Mouse (Mus musculus) midbrain, embryonic 12.5 days (tissue): ENCODE data around the gene Vav1. TPM values are rescaled to one million over a fixed set of nuclear protein-coding genes. Genes with fewer than 3 reads are reported as not detected.
"Not testable (repeated sequence)": the region's sequence is repeated elsewhere in the genome, so short reads cannot be mapped to it uniquely, and the experiment has no call there.

Source experiments
- ATAC-seq: fragments of 200-750 bp; cut with Nextera tagmentation; 2 replicates; pipeline ENCODE4 v1.8.0; 2017; ENCODE audit warnings: low read depth, moderate TSS enrichment, moderate library complexity; ENCODE audit not compliant: low FRiP score
- H3K27ac ChIP-seq: fragments of 300-500 bp; sonication (generic); replicated peaks from 2 replicates; pipeline ENCODE4 v1.5.1; 2016; ENCODE audit warnings: mild to moderate bottlenecking
- H3K27me3 ChIP-seq: fragments of 300-500 bp; sonication (generic); 2 replicates; pipeline ENCODE4 v1.6.1; 2016; ENCODE audit warnings: mild to moderate bottlenecking
- H3K36me3 ChIP-seq: fragments of 300-500 bp; sonication (generic); 2 replicates; pipeline ENCODE4 v1.6.1; 2016
- H3K4me1 ChIP-seq: fragments of 300-500 bp; sonication (generic); 2 replicates; pipeline ENCODE4 v1.6.1; 2016
- H3K4me2 ChIP-seq: fragments of 300-500 bp; sonication (generic); replicated peaks from 2 replicates; pipeline ENCODE4 v1.6.1; 2016; ENCODE audit warnings: mild to moderate bottlenecking, moderate library complexity
- H3K4me3 ChIP-seq: fragments of 300-500 bp; sonication (generic); 2 replicates; pipeline ENCODE4 v1.5.1; 2016; ENCODE audit warnings: mild to moderate bottlenecking
- H3K9ac ChIP-seq: fragments of 300-500 bp; sonication (generic); replicated peaks from 2 replicates; pipeline ENCODE4 v1.6.1; 2016; ENCODE audit warnings: mild to moderate bottlenecking, moderate library complexity
- H3K9me3 ChIP-seq: fragments of 300-500 bp; sonication (generic); 2 replicates; pipeline ENCODE4 v1.6.1; 2016; ENCODE audit warnings: mild to moderate bottlenecking
- WGBS: fragments of 180-500 bp; shearing (Covaris S2); methylation state at CpG from one replicate; pipeline ENCODE4 v1.1.7; 2016; 5-methylcytosine and 5-hydroxymethylcytosine counted together
- polyA plus RNA-seq: library from polyadenylated mRNA; unstranded; fragments of >200 nt; fragmentation: Nextera tagmentation; extraction: Ambion mirVana; gene quantifications from 2 replicates; pipeline ENCODE4 v1.2.1, GENCODE M21; 2016

Gene Vav1
- polyA plus RNA-seq, 1 experiment from 2014 or later: 2.1 TPM

DNA sequence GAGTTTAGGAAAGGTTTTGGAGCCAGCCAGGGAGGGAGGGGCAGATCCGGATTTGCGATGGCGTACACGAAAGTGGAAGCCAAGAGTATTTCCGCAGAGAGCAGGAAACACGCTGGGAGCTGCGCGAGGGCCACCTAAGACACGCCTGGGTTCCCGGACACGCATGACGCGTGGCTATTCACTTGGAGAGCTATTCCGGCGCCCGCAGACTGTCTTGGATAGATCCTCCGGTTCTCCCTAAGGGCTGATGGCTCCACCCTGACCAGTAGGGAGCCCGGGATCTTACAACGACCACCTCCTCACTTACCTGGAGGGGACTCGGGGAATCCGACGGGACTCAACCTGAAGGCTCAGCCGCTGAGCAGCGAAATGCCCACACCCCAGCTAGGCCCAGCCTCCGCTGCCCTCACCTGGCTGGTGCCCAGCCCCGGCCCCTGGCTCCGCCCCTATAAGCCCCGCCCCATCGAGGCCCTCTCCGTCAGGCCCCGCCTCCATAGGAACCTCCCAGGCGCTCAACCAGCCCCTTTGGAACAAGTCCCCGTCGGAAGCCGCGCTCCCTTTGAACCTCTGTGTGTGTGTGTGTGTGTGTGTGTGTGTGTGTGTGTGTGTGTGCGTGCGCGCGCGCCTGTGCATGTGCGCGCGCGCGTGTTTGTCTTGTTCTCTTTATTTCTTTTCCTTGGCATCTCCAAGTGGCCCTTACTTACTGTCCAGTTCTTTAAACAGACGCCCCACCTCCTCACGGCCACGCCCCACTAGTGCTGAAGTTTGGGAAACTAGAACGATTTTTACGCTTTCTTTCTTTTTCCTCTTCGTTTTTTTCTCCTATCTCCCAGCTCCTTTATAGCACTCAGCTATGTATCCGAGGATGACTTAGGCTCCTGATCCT lies 3.5 kb upstream of the Vav1 start:
- H3K27me3 ChIP-seq: peaks cover 60% of the 10 kb centered on the region
- under 1% methylated on average over 53 of the region's 53 CpGs for WGBS

GRCm38 (mm10) chr17:57275997-57276351 lies 2.9 kb upstream of the Vav1 start:
- Histone ChIP-seq H3K9ac (no peak overlapping the region), H3K9me3 (no peaks in the 10 kb centered on the region), H3K27me3 (peaks cover 59% of the 10 kb centered on the region), H3K36me3 (no peaks in the 10 kb centered on the region), H3K4me2 (peak overlapping the region; percentile 58), H3K4me1 (peaks cover 19% of the 10 kb centered on the region), H3K4me3 (peak overlapping the region; percentile 43), H3K27ac (no peak overlapping the region)
- peak; percentile 31 for ATAC-seq
- WGBS: 3% methylated on average over 13 of the region's 13 CpGs

More for the DNA sequence above, 3.5 kb upstream of the Vav1 start:
- peak overlapping the region; percentile 58 for H3K4me2 ChIP-seq
- no peaks in the 10 kb centered on the region for H3K9me3 ChIP-seq
- peaks cover 19% of the 10 kb centered on the region for H3K4me1 ChIP-seq
- H3K4me3 ChIP-seq: peak overlapping the region; percentile 43
- 0 out of 2 replicates have a peak overlapping the region, but pooled peaks have one; percentile 28 for H3K9ac ChIP-seq
- no peaks in the 10 kb centered on the region for H3K36me3 ChIP-seq
- no peak overlapping the region for H3K27ac ChIP-seq
- ATAC-seq: peak; percentile 79

- WGBS: under 1% methylated on average over 20 of the region's 20 CpGs
- H3K4me1 ChIP-seq: peaks cover 19% of the 10 kb centered on the region
- no peak overlapping the region for H3K27ac ChIP-seq
- H3K4me2 ChIP-seq: peak overlapping the region; percentile 58
- peak; percentile 76 for ATAC-seq
- no peaks in the 10 kb centered on the region for H3K36me3 ChIP-seq
- H3K4me3 ChIP-seq: peak overlapping the region; percentile 43
- H3K9ac ChIP-seq: peak overlapping the region; percentile 34; the same call in 1 of the 2 replicates
- H3K27me3 ChIP-seq: peaks cover 54% of the 10 kb centered on the region
- no peaks in the 10 kb centered on the region for H3K9me3 ChIP-seq
Observed at GRCm38 (mm10) chr17:57276634-57277121, 2.2 kb upstream of the Vav1 start.

- ATAC-seq, H3K27ac ChIP-seq, H3K4me2 ChIP-seq, H3K36me3 ChIP-seq, H3K4me3 ChIP-seq, H3K9me3 ChIP-seq, H3K9ac ChIP-seq: not testable (repeated sequence)
- Histone ChIP-seq H3K27me3 (peaks cover 46% of the 10 kb centered on the region), H3K4me1 (peaks cover 19% of the 10 kb centered on the region)
- WGBS: 92% methylated on average over 5 of the region's 5 CpGs
Observed at GRCm38 (mm10) chr17:57277598-57278261, 1.2 kb upstream of the Vav1 start.

DNA sequence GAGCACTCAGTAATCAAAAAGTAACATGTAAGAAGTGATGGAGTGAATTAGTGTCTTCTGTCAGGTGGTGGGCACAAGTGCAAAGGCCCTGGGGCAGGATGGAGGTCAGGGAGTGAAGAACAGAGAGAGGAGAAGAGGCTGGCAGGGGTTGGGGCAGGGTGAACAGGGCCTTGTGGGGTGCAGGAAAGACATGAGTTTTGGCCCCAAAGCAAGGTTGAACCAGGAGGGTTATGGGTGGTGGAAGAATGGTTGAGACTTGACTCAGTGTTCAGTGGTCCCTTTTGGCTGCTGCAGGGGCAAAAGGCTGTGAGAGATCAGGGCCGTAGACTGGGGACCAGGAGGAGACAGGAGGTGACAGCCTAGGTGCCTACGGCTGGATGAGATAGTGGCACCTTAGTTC lies 363 bp upstream of the Vav1 start:
- no peak for ATAC-seq
- Histone ChIP-seq H3K9ac (no peak overlapping the region), H3K36me3 (no peaks in the 10 kb centered on the region), H3K9me3 (no peaks in the 10 kb centered on the region), H3K27me3 (peaks cover 38% of the 10 kb centered on the region), H3K4me3 (no peak overlapping the region), H3K4me2 (no peak overlapping the region), H3K4me1 (peaks cover 19% of the 10 kb centered on the region), H3K27ac (no peak overlapping the region)
- 90% methylated on average over 2 of the region's 2 CpGs for WGBS

- H3K4me2 ChIP-seq: no peak overlapping the region
- ATAC-seq: no peak
- peaks cover 19% of the 10 kb centered on the region for H3K4me1 ChIP-seq
- WGBS: 56% methylated on average over 9 of the region's 9 CpGs
- H3K27me3 ChIP-seq: peaks cover 27% of the 10 kb centered on the region
- no peak overlapping the region for H3K27ac ChIP-seq
- H3K36me3 ChIP-seq: no peaks in the 10 kb centered on the region
- no peaks in the 10 kb centered on the region for H3K9me3 ChIP-seq
- no peak overlapping the region for H3K9ac ChIP-seq
- no peak overlapping the region for H3K4me3 ChIP-seq
Observed at GRCm38 (mm10) chr17:57279591-57280224, 808 bp downstream of the Vav1 start.

DNA sequence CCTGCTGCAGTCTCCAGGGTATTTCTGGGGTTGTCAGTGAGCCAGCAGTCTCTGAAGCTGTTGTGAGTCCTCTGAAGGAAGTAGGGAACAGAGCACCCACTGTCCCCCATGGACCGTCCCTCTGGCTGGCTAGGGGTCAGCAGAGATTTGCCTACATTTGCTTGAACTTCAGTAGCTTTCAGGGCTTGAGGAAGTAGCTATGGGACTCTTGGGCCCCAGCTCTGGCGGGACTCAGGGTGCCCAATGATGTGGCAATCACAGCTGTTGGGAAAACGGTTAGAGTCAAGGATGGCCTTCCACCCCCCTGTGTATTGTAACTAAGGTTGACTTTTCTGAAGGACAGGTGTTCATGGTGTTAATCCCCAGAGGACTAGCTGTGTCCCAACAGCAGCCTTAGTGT lies 1.5 kb downstream of the Vav1 start:
- no peaks in the 10 kb centered on the region for H3K36me3 ChIP-seq
- peaks cover 19% of the 10 kb centered on the region for H3K27me3 ChIP-seq
- no peak overlapping the region for H3K4me2 ChIP-seq

GRCm38 (mm10) chr17:57283906-57284305 lies 5.0 kb downstream of the Vav1 start:
- Histone ChIP-seq H3K9ac (no peak overlapping the region), H3K4me2 (no peak overlapping the region), H3K9me3 (no peaks in the 10 kb centered on the region), H3K4me3 (no peak overlapping the region), H3K36me3 (no peaks in the 10 kb centered on the region), H3K27ac (no peak overlapping the region), H3K4me1 (no peaks in the 10 kb centered on the region), H3K27me3 (peaks cover 1% of the 10 kb centered on the region; the same call in 1 of the 2 replicates)
- 79% methylated on average over 5 of the region's 5 CpGs for WGBS
- ATAC-seq: no peak

More for the DNA sequence above, 1.5 kb downstream of the Vav1 start:
- Histone ChIP-seq H3K9ac (no peak overlapping the region), H3K4me1 (peaks cover 13% of the 10 kb centered on the region), H3K9me3 (no peaks in the 10 kb centered on the region), H3K4me3 (no peak overlapping the region), H3K27ac (no peak overlapping the region)
- ATAC-seq: no peak
- WGBS: 74% methylated on average over 3 of the region's 3 CpGs

DNA sequence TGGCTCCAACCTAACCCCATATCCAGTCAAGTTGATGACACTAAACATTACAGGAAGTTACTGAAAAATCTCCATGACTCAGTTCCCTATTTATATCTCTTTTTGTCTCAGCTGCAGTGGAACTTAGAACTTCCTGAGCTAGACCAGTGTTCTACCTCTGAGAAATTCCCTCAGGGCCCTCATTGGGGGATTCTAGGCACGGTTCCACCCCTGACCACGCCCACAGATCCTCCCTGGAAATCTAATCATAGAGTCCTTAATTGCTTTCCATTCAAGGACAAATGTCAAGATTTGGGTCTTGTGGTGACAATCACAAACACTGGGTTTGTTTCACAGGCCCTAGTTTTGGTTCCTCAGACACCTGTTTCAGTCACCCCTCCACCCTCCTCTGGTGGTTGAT lies 6.2 kb downstream of the Vav1 start:
- WGBS: 74% methylated on average over 2 of the region's 2 CpGs
- Histone ChIP-seq H3K9ac (no peak overlapping the region), H3K4me3 (no peak overlapping the region), H3K36me3 (no peaks in the 10 kb centered on the region), H3K4me1 (no peaks in the 10 kb centered on the region), H3K4me2 (no peak overlapping the region), H3K27me3 (no peaks in the 10 kb centered on the region), H3K9me3 (no peaks in the 10 kb centered on the region), H3K27ac (no peak overlapping the region)
- no peak for ATAC-seq

DNA sequence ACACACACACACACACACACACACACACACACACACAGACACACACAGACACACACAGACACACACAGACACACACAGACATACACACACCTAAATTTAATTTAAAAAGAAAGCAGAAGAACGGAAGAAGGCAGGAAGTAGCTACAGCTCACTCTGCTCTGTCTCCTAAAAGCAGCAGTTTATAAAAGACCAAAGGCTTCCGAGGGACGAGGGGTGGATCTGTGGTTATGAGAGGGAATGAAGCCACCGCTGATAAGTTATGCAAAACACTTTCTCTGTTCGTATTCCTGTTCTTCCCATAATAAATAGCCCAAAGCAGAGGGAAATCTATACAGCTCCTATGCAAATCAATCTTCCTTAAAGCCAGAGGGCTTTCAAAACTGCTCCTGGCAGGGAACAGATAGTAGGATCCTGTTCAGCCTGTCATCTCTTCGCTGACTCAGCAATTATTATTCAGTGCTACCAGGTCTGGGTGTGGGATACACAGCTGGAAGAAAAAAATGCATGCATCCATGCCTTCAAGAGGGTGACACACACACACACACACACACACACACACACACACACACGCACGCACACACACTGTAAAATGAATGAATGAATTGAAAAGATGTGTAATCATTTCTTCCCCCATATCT lies 7.9 kb downstream of the Vav1 start:
- no peak overlapping the region for H3K27ac ChIP-seq
- ATAC-seq: peak; percentile 27; the same call in 1 of the 2 replicates

DNA sequence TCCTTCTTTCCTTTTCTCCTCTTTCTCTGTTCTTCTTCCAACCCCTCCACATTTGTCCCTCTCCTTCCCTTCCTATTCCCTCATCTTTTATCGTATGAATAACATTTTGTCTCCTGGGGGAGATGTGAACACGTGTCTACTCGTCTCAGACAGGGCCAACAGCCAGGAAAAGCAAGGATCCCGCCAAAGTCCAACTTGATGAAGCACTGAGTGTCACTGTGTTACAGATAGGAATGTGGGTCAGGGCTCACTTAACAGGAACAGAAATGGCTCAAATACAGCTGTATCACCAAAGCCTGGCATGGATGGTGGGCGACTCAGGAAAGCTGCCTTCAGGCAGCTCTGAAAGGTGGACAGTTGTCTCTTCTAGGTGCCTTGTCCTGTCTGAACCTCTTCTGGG lies 10.4 kb downstream of the Vav1 start:
- Histone ChIP-seq H3K9me3 (no peaks in the 10 kb centered on the region), H3K4me2 (no peak overlapping the region), H3K4me3 (no peak overlapping the region), H3K36me3 (no peaks in the 10 kb centered on the region), H3K27ac (no peak overlapping the region), H3K9ac (no peak overlapping the region), H3K27me3 (no peaks in the 10 kb centered on the region), H3K4me1 (no peaks in the 10 kb centered on the region)
- no peak for ATAC-seq
- 93% methylated on average over 5 of the region's 5 CpGs for WGBS

More for the DNA sequence above, 7.9 kb downstream of the Vav1 start:
- Histone ChIP-seq H3K27me3 (no peaks in the 10 kb centered on the region), H3K4me3 (no peak overlapping the region), H3K4me1 (no peaks in the 10 kb centered on the region), H3K36me3 (no peaks in the 10 kb centered on the region), H3K9ac (no peak overlapping the region), H3K9me3 (no peaks in the 10 kb centered on the region), H3K4me2 (no peak overlapping the region)
- WGBS: 79% methylated on average over 8 of the region's 8 CpGs
